Mouse (Mus musculus) forebrain, embryonic 16.5 days (tissue): Measurements from ENCODE around the gene Eps8. TPM values are rescaled to one million over a fixed set of nuclear protein-coding genes. Genes with fewer than 3 reads are reported as not detected.
"Not testable (repeated sequence)": the region's sequence is repeated elsewhere in the genome, so short reads cannot be mapped to it uniquely, and the experiment has no call there.

Experiments
- ATAC-seq: fragments of 200-750 bp; cut with Nextera tagmentation; 2 replicates; pipeline ENCODE4 v1.8.0; 2017; ENCODE audit warnings: mild to moderate bottlenecking, moderate library complexity
- H3K27ac ChIP-seq: fragments of 300-500 bp; sonication (generic); 2 replicates; pipeline ENCODE4 v1.5.1; 2014; ENCODE audit warnings: low read length, control low read depth
- H3K27me3 ChIP-seq: fragments of 300-500 bp; sonication (generic); replicated peaks from 2 replicates; pipeline ENCODE4 v1.6.1; 2014; ENCODE audit warnings: low read length; ENCODE audit not compliant: control insufficient read depth, insufficient read depth
- H3K36me3 ChIP-seq: fragments of 300-500 bp; sonication (generic); 2 replicates; pipeline ENCODE4 v1.6.1; 2014; ENCODE audit not compliant: control insufficient read depth, insufficient read depth
- H3K4me1 ChIP-seq: fragments of 300-500 bp; sonication (generic); replicated peaks from 2 replicates; pipeline ENCODE4 v1.6.1; 2014; ENCODE audit warnings: low read length; ENCODE audit not compliant: control insufficient read depth, insufficient read depth
- H3K4me2 ChIP-seq: fragments of 300-500 bp; sonication (generic); 2 replicates; pipeline ENCODE4 v1.6.1; 2014; ENCODE audit warnings: mild to moderate bottlenecking, low read length, control low read depth
- H3K4me3 ChIP-seq: fragments of 300-500 bp; sonication (generic); replicated peaks from 2 replicates; pipeline ENCODE4 v1.5.1; 2014; ENCODE audit warnings: mild to moderate bottlenecking, low read length, control low read depth
- H3K9ac ChIP-seq: fragments of 300-500 bp; sonication (generic); replicated peaks from 2 replicates; pipeline ENCODE4 v1.6.1; 2014; ENCODE audit warnings: low read depth, low read length, control low read depth
- H3K9me3 ChIP-seq: fragments of 300-500 bp; sonication (generic); 2 replicates; pipeline ENCODE4 v1.6.1; 2016; ENCODE audit warnings: low read length; ENCODE audit not compliant: control insufficient read depth
- WGBS: fragments of 180-500 bp; shearing (Covaris S2); extraction: QIAGEN DNeasy Blood & Tissue Kit; methylation state at CpG from one replicate; pipeline ENCODE4 v1.1.7; 2014; 5-methylcytosine and 5-hydroxymethylcytosine counted together
- polyA plus RNA-seq: library from polyadenylated mRNA; unstranded; fragments of >200 nt; fragmentation: Nextera tagmentation; extraction: Ambion mirVana; gene quantifications from 2 replicates; pipeline ENCODE4 v1.2.1, GENCODE M21; 2015

Eps8 gene
- polyA plus RNA-seq, 1 experiment from 2014 or later: 20.9 TPM

DNA sequence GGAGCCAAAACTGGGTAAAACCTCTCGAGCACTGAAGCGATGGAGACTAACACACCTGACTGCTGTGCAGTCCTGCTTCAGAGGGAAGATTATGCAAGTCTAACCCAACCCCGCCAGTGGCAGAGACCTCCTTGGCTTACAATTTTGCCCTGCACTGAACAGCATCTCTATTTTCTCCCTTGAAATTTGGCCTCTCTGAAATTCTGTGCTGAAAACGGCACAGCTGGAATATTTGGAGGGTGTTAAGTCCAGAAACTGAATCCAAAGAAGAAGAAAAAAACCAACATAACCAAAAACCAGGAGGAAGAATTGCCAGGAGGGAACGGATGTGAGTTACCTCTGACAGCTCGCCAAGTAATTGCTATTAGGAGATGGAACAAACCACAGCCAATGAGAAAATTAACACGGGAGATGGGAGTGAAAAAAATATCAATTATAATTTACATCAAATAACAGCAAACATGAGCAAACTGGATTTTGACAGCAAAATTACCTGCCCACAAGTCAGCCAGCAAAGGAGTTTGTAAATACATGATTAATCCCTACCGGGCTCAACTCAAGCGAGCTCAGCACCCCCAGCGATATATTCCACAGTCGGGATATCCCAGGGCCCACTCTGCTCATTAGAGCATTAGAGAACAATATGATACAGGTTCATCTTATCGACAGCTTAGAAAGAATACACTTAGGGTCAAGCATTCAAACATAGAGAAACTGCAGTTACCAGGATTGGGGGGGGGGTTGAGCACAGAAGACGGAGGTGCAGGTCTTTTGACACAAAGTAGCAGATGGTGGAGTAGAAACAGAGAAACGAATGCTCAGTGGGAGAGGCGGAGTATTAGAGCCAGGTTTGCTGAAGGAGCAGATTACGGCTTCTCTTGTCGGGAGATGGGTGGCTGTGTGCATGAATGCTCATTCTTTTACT is 161.2 kb downstream of the Eps8 start:
- Histone ChIP-seq H3K4me1 (no peaks in the 10 kb centered on the region), H3K4me2 (no peak overlapping the region), H3K27ac (no peak overlapping the region), H3K9me3 (no peaks in the 10 kb centered on the region), H3K9ac (no peak overlapping the region), H3K4me3 (no peak overlapping the region), H3K27me3 (no peaks in the 10 kb centered on the region), H3K36me3 (no peaks in the 10 kb centered on the region)
- ATAC-seq: no peak
- 83% methylated on average over 17 of the region's 17 CpGs for WGBS

DNA sequence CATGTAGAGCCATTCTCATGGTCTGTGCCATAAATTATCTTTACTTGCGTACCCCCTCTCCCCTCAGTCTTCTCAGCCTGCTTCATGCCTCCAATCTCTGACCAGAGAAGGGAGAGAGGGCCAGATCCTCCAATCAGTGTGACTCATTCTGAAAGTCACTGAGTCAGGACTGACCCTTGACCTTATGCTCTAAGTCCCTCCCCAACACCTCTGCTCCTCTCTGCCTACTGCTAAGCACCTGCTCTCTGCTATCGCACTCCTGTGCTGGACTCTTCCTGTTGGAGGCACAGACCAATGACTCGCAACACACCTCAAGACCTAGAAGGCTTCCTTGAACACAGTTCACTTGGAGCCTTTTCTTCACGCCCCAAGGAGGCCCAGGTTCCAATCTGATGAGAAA is 162.1 kb downstream of the Eps8 start:
- no peak overlapping the region for H3K9ac ChIP-seq
- no peaks in the 10 kb centered on the region for H3K27me3 ChIP-seq
- no peak overlapping the region for H3K4me2 ChIP-seq
- no peaks in the 10 kb centered on the region for H3K4me1 ChIP-seq
- 93% methylated on average over 4 of the region's 4 CpGs for WGBS
- H3K4me3 ChIP-seq: no peak overlapping the region
- no peak overlapping the region for H3K27ac ChIP-seq
- no peak for ATAC-seq
- no peaks in the 10 kb centered on the region for H3K36me3 ChIP-seq
- no peaks in the 10 kb centered on the region for H3K9me3 ChIP-seq

DNA sequence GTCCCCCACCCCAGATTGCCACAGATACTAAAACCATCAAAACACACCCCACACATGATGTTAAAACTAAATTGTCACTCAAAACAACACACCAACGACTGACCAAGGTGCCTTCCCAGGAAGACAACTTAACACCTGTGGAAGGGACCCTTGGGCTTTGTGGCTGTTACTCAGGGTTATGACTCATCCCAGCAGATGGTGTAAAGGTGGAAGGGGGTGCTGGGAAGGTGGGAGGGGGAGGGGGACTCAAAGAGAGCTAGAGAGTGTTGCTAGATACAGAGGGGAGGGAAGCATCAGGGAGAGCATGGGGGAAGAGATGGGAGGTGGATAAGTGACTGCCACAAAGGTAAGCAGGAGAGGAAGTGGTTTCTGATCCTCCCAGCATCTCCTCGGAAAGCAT is 163.0 kb downstream of the Eps8 start:
- no peak overlapping the region for H3K4me2 ChIP-seq
- WGBS: 71% methylated on average over 2 of the region's 2 CpGs
- no peak overlapping the region for H3K9ac ChIP-seq
- ATAC-seq: no peak
- H3K9me3 ChIP-seq: no peaks in the 10 kb centered on the region
- no peak overlapping the region for H3K27ac ChIP-seq
- no peaks in the 10 kb centered on the region for H3K27me3 ChIP-seq
- H3K4me3 ChIP-seq: no peak overlapping the region
- no peaks in the 10 kb centered on the region for H3K4me1 ChIP-seq
- H3K36me3 ChIP-seq: no peaks in the 10 kb centered on the region

DNA sequence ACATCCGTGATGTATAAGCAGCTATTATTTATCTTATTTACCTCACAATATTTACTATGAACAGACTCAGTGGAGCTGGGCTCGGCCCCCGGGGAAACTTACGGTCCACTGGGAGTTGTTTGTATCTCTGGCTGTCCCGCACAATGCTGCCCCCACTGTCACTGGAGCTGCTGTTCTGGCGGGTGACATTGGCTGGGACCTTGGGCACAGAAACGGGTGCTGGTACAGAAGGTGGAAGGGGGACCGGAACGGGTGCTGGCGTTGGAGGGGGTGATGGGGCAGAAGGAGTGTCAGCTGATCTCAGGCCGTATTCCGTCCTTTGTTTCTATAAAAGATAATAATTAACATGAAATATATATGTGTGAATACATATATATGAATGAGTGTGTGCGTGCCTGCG is 164.6 kb downstream of the Eps8 start:
- Histone ChIP-seq H3K4me2 (no peak overlapping the region), H3K9ac (no peak overlapping the region), H3K27ac (no peak overlapping the region), H3K36me3 (no peaks in the 10 kb centered on the region), H3K4me1 (no peaks in the 10 kb centered on the region), H3K4me3 (no peak overlapping the region), H3K27me3 (no peaks in the 10 kb centered on the region), H3K9me3 (no peaks in the 10 kb centered on the region)
- WGBS: 93% methylated on average over 14 of the region's 14 CpGs
- no peak for ATAC-seq

DNA sequence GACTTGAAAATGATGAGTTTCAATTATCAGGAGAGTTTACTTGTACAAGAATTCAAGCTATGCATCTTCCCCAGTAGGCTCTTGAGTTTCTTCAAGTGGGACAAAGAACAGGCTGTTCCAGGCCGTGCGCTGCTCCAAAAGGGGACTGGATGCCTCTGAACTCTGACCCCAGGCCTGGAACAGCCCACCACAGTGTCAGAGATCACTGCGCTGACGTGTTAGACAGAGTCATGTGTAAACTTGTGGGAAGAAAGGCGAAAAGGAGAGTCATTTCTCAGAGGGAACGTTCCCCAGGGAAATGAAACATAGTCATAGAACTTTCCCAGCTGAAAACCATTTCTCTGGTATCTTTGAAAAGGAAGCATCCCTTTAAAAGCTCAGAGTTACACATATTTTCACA is 167.2 kb downstream of the Eps8 start:
- Histone ChIP-seq H3K4me2 (no peak overlapping the region), H3K27me3 (no peaks in the 10 kb centered on the region), H3K4me3 (no peak overlapping the region), H3K4me1 (peaks cover 4% of the 10 kb centered on the region), H3K9ac (no peak overlapping the region), H3K9me3 (no peaks in the 10 kb centered on the region), H3K27ac (no peak overlapping the region), H3K36me3 (no peaks in the 10 kb centered on the region)
- 71% methylated on average over 6 of the region's 6 CpGs for WGBS
- no peak for ATAC-seq

DNA sequence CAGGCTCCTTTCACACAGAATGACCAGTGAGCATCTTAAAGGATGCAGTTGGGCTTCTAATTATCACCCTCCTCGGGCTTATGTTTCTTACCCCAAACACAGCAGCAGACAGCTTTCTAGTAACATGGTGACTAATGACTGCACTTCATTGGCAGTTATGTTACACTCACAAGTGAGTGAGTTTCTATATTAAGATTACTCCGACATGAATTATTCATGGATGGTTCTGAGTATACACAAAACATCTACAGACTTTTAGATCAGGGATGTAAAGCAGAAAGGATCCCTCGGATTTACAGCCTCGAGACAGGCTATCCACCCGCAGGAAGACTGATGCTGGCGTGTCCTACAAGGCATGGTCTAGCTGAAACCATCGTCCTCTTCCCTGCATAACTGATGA is 171.8 kb downstream of the Eps8 start:
- WGBS: 47% methylated on average over 7 of the region's 7 CpGs
- Histone ChIP-seq H3K4me1 (peaks cover 4% of the 10 kb centered on the region), H3K4me2 (no peak overlapping the region), H3K9ac (no peak overlapping the region), H3K36me3 (no peaks in the 10 kb centered on the region), H3K9me3 (no peaks in the 10 kb centered on the region), H3K27me3 (no peaks in the 10 kb centered on the region), H3K27ac (no peak overlapping the region), H3K4me3 (no peak overlapping the region)
- peak; percentile 59 for ATAC-seq

DNA sequence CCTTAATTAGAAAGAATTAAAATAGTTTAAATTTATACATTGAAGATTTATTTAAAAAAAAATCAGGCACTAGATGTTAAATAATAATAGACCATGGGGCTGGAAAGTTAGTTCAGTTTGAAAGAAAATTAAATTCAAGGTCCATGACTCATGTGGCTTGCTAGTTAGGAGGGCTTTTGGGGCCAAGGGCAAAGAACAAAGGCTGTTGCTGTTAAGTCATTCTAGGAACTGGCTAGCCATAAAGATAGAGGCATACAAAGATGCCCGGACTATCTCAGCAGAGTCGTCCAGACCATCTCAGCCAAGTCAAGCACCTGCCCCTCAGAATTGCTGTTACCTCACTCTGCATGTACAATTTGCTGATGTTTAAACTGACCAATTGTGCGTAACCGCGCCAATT is 179.0 kb downstream of the Eps8 start:
- not testable (repeated sequence) for H3K27me3 ChIP-seq, H3K4me2 ChIP-seq, H3K4me3 ChIP-seq, H3K9ac ChIP-seq, H3K36me3 ChIP-seq, ATAC-seq, H3K9me3 ChIP-seq, H3K27ac ChIP-seq
- WGBS: 96% methylated on average over 5 of the region's 5 CpGs
- peaks cover 16% of the 10 kb centered on the region for H3K4me1 ChIP-seq

DNA sequence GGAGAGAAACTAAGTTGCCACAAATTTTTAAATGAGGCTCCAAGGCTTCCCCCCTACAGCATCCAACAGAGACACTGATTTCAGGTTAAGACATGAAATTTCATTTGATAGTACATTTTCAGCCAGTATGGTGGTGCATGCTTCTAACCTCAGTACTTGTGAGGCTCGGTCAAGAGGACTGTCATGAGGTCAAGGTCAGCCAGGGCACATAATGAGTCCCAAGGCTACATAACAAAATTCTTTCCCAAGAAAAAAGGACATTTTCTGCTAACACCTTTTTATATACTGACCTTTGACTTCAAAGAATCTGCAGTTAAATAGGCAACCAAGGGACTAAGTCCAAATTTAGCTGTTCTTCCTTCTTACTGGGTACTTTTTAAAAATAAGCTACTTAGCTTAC is 181.2 kb downstream of the Eps8 start:
- Histone ChIP-seq H3K9me3 (peaks cover 2% of the 10 kb centered on the region; the same call in 1 of the 2 replicates), H3K4me1 (peaks cover 18% of the 10 kb centered on the region), H3K27me3 (no peaks in the 10 kb centered on the region), H3K36me3 (no peaks in the 10 kb centered on the region), H3K4me3 (no peak overlapping the region), H3K27ac (no peak overlapping the region), H3K9ac (no peak overlapping the region), H3K4me2 (no peak overlapping the region)
- ATAC-seq: no peak
- WGBS: 93% methylated on average over 1 of the region's 1 CpGs

DNA sequence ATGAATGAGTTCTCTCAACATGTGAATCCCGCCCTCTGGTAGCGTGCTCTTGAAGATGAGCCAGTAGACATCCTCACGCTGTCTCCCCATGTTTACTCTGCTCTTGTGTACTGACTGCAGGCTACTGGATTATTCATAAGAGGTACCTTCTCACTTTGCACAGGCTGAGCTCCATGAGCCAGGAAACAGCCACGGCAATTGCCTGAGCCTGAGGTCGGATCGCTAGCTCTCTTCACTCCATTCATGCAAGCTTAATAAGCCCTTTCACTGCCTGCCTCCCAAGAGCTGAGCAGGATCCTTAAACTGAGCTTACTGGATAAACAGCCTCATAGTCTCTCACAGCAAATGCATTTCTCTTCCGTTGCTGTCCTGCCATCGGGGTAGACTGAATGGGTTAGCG is 182.5 kb downstream of the Eps8 start:
- H3K4me3 ChIP-seq: no peak overlapping the region
- H3K4me2 ChIP-seq: no peak overlapping the region
- no peaks in the 10 kb centered on the region for H3K27me3 ChIP-seq
- WGBS: 34% methylated on average over 9 of the region's 9 CpGs
- peak; percentile 25 for ATAC-seq
- no peaks in the 10 kb centered on the region for H3K36me3 ChIP-seq
- no peak overlapping the region for H3K27ac ChIP-seq
- H3K9me3 ChIP-seq: peaks cover 2% of the 10 kb centered on the region; the same call in 1 of the 2 replicates
- H3K9ac ChIP-seq: no peak overlapping the region
- H3K4me1 ChIP-seq: peaks cover 18% of the 10 kb centered on the region
